Mouse (Mus musculus) adrenal gland, adult 2 months (tissue): ENCODE data around the gene Ppp2r2d. TPM values are rescaled to one million over a fixed set of nuclear protein-coding genes. Genes with fewer than 3 reads are reported as not detected.
A peak's percentile ranks its signal among the peaks of the same experiment; 100 is the strongest.

Experiments
- DNase-seq: peaks from one replicate; pipeline ENCODE4 v3.0.0; 2021
- long read RNA-seq: library from polyadenylated mRNA; stranded (forward); transcript quantifications from one replicate; pipeline ENCODE4 v2.0.0, GENCODE M21; 2021
- polyA plus RNA-seq: library from polyadenylated mRNA; depleted of rRNA; stranded (reverse); fragments of >200 nt; gene quantifications from 2 replicates; pipeline ENCODE4 v1.2.3, GENCODE M21; 2012; rRNA removed
- total RNA-seq, 2 experiments: library from RNA; stranded (reverse); gene quantifications; 2 replicates each; pipeline ENCODE4 v1.2.3; 2021

Gene Ppp2r2d
- total RNA-seq (10 to 100 TPM; 64.4 to 70.4 TPM), polyA plus RNA-seq (19.0 and 19.4 TPM in 2 replicates)
- long read RNA-seq, transcript Ppp2r2d-207 (8 exons, 1,938 nt): minor isoform, 6 of 62 reads
- long read RNA-seq, transcript Ppp2r2d-201 (9 exons, 2,081 nt): major isoform, 31 of 62 reads
- long read RNA-seq, partial matches to known transcripts: 1 of 62 reads
- long read RNA-seq, other reads (novel, unspliced or antisense): 22 of 62 reads

DNA sequence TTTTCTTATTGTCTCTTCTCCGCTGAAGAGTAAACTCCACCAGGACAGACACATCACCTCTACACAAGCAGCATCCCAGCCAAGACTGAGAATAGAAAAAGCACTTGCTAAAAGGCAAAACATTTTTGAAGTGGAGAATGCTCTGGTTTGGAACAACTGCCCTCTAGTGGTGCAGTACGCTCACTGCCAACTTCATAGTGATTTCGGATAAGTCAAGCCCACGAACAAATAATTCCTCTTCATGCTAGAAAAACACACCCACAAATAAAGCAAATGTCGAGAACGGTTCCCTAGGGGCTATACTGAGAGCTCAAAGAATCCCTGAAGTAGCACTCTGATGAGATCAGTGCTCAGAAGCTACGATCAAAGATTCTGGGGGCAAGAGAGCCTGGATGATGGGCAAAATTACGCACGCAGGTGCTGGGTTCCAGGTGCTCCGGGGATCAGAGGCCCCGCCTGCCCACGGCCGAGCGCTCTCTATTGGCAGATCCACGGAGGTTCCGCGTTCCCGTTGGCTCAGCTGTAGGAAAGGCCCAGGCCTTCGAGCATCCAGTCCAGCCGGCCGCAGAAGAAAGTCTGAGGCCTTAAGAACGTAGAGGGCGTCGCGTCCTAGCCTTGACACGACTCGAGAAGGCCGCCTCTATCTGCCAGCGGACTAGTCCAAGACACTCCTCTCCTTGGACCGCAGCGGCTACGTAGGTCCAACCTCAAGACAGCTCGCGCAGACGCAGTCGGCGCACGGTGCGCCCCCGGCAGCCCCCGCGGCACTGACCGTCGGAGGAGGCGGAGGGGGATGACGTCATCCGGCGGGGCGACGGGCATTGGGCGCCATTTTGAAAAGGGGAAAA, at the start of gene Ppp2r2d, which contains the start of gene Mapk1ip1:
Gene Ppp2r2d, plus strand, starts transcription at position 536 of the 848 bp plus-strand sequence.
Gene Mapk1ip1, minus strand, starts transcription at position 730 of the 848 bp plus-strand sequence.
- DNase-seq: peak; percentile 97

DNA sequence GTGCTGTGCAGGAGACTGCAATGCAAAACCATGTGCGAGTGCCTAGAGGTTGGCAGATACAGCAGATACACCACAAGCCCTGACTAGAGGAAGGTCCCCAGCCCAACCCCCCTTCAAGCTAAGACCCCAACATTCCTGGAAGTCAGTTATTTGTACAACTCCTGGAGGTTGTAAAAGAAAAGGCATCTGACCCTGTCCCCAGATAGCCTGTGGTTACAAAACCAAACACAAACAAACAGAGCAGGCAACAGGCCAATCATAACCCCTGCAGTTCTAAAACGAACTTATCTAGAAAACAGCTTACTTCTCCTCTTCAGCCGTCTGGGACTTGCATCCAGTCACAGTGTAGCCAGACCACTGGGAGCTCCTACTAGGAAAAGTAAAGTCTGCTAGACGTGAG, 42.5 kb upstream of the Ppp2r2d start:
- DNase-seq: no peak

DNA sequence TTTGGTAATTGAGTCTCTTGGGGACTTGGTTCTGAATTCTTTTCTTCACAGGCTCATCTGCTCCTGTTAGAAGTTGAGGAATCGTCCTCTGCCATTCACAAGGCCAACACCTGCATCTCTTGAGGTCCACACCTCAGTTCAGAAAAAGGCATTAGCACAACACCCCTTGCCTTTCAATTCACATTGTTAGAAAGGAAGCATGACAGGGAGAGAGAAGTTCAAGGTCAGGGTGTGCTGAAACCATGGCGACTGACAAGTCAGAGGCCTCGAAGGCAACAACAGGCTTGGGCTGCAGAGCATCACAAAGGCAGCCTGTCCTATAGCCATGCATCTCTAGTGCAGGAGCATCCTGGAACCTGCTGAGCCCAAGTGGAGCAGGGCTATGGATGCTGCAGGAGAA, 38.7 kb upstream of the Ppp2r2d start:
- DNase-seq: no peak

DNA sequence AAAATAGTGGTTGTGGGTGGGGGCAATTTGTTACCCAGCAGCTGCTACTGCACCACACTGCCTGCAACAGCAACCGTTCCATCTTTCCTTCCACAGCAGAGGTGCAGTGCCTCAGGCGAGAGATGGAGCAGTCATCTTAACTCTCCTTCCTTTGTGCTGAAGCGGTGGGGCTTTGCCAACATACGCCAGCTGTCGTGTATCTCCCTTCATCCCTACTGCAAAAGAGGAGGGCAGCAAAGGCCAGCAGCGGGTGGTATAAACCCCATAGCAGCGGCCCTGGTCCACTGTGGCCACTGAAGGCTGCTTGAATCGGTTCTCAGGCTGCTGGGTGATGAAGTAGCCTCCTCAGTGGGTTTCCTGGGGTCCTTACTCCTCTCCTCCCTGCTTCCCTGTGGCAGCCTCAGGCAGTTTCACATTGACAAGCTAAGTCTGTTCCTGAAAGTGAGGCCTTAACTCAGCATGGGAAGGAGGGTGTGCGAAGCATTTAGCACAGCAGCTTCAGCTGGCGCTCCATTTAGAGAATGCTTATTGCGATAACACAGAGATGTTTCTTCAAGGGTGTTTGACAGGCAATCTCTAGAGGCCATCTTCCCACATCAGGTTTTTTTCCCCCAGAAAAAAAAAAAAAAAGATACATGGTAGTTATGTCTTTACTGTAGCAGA, 32.5 kb upstream of the Ppp2r2d start:
- no peak for DNase-seq

DNA sequence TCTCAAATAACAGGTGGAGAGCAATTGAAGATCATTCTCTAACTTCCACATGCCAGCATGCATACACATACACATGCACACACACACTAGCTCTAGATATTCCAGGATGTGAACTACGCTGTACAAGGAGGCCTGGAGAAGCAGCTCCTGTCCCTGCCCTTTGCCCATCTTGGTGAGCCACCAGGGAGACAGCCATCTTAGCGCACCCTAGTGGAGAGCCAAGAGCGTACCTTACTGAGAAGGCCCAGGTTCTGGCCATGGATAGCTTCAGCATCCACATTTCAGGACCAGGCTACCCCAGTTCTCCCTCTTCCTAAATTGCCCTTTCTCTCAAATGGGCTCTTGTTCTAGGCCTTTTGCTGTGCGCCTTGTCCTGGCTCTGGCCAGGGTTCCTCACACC, 27.6 kb upstream of the Ppp2r2d start:
- no peak for DNase-seq

DNA sequence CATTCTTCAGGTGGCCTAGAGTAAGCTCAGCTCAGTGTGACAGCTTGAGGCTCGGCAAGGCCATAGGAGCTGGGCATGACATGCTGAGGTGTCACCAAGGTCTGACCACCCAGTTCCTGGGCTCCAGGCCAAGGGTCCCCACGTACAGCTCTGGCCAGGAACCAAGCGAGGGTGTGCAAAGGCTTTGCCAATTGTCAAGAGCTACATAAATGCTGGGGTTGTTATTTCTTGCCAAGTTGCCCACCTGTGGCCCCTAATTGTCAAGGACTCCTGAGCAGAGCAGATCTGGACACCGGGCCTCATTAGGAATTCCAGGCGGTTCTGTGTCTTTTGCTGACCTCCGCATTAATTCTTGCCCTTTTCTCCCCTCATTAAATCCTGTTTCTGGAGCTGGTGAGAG, 21.5 kb upstream of the Ppp2r2d start:
- no peak for DNase-seq

DNA sequence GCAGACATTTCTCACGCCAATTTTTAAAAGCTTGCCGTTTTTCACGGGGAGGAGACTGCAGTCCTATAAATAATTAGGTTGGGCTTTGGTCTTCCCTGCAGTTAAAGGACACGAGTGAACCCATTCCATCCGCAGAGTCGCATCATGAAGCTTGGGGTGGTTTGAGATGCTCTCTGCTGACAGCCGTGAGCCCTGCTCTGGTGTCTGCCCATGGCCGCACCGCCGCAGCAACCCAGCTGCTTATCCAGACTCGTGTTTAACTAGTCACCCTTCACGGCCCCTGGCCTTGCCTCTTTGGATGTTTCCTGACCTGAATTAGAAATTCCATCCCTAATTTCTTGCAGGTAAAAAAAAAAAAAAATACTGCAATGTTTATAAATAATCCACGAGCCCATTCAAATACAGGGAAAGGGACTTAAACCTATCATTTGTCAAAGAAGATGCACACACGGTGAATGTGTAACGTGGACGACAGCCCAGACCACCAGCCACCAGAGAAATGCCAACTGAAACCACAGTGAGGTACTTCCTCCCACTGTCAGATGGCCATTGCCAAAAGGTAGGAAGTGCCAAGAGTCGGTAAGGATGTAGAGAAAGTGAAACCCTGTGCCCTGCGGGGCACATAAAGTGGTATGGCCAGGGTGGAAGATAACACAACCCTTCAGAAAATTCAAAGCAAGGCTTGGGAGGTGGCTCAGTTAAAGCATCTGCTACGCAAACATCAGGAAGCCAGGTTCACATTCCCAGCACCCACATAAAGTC, 20.7 kb upstream of the Ppp2r2d start:
- no peak for DNase-seq

DNA sequence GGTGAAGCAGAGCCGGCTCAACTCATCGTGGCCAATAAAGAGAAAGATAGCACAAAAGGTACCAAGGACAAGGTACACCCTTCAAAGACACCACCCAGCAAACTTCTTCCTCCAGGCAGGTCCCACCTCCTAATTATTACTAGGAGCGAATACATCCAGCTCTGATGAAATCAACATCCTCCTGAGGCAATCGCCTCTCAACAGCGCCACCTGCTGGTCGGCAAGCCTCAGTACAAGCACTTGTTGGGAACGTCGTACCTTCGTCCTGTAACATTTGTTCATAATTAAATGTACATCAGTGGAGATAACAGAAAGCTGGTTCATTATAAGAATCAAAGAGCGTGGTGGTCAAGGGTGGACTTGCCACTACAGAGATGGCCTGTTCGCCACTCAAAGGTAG, 18.1 kb upstream of the Ppp2r2d start:
- peak; percentile 38 for DNase-seq

DNA sequence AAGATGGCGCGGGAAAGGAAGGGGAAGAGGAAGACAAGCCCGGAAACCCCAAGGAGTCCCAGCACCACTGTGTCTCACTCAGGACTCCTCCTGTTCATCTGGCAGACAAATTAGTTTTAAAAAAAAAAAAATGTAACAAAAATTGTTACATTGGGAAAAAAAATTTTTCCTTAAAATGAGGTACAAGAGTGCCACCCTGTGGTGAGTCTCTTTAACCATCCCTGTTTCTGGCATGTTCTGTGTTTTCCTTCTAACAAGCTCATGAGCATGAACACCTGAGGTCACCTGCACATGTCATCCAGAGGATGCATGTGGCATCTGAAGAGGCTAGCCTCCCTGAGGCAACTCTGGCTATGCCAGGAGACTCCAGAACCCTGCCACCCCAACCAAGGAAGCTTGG, 10.9 kb upstream of the Ppp2r2d start:
- DNase-seq: no peak

DNA sequence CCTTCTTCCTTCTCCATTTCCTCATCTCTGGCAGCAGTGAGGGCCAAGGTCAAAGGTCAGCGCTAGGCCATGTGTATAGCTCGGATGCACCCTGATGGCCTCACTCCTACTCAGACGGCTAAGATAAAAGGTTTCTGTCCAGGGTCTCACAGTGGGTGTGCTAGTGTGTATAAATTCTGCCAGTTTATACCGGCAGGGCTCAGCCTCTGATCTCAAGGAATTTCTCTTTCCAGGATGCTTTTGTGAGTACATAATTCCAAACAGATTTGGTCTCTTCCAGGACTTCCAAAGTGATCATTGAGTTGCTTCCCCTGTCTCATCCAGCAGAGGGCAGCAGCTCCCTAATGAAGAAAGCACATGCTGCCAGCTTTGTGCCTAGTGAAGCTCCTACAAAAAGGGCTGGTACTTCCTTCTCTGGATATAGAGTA, 5.3 kb upstream of the Ppp2r2d start:
- DNase-seq: peak; percentile 78

DNA sequence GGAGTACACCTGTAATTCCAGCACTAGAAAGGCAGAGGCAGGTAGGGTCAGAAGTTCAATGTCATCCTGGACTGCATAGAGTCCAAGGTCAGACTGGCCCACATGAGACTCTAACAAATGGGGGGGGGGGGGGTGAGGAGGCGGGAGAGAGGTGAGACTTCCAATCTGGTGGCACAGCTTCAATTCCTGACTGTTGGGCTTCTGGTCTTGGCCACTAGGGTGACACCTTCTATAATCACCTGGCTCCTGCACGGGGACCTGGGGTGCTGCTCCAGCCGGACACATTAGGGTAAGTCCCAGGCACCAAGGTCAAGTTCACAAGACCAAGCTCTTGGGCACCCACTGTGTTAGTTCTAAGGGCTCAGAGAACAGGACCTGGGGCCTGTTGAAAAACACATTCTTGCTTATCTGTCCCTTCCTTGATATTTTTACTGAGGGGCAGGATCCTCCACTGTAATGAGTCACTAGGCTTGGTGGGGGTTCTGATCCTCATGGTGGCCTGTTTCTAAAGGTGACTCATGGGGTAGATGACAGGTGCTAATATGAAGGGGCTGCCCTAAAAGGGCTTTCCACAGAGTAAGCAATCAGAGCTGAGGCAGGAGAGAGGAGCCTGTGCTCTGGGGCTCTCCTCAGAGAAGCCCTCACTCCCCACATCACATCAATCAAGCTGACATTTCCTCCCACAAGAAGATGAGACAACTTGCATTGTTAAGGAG, 4.3 kb upstream of the Ppp2r2d start:
- peak; percentile 18 for DNase-seq

DNA sequence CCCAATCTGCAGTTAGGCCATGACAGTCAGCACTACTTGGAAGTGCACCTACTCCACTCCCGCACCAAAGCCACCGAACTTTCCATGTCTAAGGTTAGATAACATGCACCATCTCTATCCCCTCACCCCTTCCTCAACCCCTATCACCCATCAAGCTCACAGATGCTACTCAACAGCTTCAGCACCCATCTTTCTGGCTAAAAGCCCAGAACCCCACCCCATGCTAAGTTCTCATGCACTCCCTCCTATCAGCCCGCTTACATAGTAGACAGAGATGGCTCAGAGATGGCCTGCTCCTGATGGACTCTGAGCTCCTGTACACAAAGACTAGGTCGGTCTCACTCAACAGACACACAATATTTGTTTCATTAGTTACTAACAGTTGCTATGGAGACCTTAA, 2.5 kb upstream of the Ppp2r2d start:
- no peak for DNase-seq

DNA sequence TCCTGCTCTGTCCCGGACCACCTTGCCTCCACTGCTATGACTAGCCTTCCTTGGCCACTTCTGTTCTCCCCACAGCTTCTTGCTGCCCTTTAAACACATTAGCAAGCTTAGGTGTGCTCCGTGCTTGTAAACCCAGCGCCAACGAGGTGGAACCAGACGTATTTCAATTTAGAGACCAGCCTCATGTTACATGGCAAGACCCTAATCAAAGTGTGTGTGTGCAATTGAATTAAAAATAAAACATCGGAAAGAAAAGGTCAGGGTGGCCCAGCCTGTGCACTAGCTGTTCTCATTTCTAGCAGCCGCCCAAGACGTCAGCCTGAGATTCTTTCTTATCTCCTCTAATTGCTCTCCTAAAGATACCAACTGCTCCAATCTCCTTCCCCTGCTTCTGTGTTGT, 768 bp upstream of the Ppp2r2d start:
- no peak for DNase-seq

DNA sequence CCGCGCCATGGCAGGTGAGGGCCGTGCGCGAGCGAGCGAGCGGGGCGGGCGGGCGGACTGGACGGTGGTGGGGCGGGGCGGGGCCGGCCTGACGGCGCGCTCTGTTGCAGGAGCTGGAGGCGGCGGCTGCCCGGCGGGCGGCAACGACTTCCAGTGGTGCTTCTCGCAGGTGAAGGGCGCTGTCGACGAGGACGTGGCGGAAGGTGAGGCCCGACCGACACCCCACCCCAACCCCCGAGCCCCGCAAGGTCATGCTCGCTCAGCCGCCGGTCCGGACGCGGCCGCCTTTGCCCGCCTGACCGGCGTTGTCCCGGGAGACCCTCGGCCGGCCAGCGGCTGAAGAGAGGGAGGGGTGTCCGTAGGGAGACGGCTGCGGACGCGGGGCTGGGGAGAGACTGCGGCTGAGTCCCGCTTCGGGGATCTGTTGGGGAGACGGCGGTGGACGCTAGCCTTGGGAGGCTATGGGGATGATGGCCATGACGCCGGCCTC, 668 bp downstream of the Ppp2r2d start:
- DNase-seq: no peak

DNA sequence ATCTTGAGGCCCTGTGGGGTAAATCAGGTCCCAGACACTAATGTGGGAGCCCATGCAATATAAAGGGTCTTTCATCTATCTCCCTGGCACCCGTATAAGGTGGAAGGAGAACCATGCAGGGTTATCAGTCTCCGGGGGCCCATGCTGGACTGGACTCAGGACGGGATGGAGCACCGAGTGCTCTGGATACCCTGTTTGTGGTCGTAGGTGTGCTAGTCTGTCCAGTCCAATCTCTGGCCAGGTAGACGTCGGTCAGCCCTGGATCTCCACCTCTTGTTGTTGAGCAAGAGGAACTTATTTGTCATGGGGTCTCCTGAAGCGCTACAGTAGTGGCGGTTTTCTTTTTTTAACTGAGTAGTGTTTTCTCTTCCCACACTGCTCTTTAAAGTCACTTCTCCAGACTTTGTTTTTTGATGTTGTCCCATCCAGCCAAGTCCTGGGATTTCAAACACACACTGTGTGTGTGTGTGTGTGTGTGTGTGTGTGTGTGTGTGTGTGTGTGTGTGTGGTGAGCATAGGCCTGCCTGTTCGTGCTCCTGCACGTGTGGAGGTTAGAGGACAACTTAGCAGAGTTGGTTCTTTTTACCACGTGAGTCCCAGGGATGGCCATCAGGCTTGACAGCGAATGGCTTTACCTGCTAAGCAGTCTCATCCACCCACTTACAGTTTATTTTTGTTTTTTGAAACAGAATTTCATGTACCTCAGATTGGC, 1.6 kb downstream of the Ppp2r2d start:
- DNase-seq: peak; percentile 21

DNA sequence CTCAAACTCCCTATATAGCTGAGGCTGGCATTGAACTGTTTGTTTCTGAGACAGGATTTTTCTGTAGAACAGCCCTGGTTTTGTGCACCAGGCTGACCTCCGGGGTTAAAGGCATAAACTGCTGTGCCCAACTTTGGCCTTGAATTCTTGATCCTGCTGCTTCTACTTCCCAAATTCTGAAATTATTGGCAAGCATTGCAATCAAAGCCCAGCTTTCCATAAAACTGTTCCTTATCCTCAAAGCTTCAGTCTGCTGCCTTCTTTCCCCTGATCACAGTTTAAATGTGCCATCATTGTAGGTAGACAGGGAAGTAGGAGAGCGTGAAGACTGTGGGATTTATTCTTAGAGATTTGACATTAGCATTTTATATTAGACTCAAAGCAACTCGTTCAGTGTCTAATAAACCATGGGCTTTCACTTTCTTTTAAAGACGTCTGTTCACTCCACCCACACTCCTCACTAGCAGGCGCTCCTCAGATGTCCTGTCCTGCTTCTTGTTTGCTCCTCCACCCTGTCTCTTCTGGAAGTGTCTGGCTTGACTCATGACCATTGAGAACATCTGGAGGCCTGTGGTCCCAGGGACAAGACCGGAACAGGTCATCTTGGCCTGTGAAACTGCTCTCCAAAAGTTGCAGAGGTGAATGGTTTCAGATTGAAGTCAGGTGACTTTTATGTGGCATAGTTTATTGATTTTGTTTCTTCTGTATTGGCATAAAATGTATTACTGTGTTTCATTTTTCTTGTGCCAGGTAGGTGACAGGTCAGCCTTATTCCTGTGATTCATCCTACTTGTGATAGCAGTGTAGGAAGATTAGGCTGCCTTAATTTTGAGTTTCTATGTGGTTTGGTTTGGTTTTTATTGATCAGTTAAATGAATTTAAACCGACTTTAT, 2.4 kb downstream of the Ppp2r2d start:
- peak; percentile 11 for DNase-seq

DNA sequence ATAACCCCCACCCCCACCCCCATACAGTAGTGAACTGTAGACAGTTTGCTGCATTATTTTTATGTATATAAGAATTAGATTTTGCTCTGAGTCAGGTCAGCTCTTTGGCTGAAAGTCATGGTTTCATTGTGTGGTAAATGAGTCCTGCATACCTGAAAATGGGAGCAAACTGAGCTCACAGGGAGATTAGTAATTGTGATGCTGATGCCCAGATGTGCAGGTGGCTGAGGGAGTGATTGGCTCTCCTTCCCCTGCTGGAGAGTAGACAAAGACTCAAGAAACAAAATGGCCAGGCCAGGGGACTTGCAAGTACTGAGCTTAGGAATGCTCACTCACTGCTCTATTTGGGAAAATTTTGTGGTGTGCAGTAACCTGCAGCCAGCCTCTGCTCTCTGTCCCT, 4.2 kb downstream of the Ppp2r2d start:
- DNase-seq: no peak

DNA sequence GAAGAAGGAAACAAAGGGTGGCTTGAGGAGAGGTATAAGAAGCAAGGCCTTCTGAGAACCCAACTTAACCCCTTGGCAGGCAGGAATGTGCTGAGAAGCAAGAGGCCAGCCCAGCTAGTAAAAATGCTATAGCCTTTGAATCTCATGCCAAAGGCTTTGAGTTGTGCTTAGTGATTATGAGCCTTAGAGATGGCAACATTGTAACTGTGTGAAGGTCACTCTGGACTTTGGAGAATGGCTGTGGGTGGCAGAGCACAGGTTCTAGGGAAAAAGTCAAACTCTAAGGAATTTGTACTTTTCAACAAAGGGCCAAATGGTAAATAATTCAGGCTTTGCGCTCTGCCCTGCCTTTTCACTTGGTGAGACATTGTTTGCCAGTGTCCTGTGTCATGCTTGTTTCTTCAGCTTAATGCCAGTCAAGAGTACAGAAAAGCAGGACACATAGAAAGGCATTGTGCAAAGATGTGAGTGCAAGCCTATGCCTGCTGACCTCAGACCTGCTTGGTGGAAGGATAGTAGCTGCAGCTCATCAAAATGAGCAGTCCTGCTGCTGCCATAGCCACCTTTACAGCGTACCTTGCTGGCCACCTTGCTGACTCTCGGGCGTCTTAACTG, 7.6 kb downstream of the Ppp2r2d start:
- peak; percentile 17 for DNase-seq

DNA sequence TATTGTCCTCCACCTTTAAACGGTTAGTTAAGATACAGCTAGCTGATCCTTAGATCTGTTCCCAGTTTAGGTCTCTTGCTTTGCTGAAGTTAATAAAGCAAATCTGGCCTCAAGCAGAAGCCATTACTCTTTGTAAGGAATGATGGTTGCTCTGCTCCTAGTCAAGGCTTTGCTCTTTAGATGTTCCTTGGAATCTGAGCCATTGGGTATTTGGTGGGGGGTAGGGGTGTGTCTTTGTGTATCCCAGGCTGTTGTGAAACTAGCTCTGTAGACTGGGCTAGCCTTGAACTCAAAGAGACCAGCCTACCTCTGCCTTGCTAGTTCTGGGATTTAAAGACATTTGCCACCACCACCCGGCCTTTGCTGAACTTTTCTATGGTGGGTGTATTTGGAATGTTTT, 8.3 kb downstream of the Ppp2r2d start:
- DNase-seq: no peak
